Mouse (Mus musculus): ENCODE data around the gene Kmt2a. TPM values are rescaled to one million over a fixed set of nuclear protein-coding genes. Genes with fewer than 3 reads are reported as not detected.
A peak's percentile ranks its signal among the peaks of the same experiment; 100 is the strongest.

The Kmt2a gene
- total RNA-seq, 4 experiments from 2014 or later = 32.5 to 58.2 (median 41.4) TPM

DNA sequence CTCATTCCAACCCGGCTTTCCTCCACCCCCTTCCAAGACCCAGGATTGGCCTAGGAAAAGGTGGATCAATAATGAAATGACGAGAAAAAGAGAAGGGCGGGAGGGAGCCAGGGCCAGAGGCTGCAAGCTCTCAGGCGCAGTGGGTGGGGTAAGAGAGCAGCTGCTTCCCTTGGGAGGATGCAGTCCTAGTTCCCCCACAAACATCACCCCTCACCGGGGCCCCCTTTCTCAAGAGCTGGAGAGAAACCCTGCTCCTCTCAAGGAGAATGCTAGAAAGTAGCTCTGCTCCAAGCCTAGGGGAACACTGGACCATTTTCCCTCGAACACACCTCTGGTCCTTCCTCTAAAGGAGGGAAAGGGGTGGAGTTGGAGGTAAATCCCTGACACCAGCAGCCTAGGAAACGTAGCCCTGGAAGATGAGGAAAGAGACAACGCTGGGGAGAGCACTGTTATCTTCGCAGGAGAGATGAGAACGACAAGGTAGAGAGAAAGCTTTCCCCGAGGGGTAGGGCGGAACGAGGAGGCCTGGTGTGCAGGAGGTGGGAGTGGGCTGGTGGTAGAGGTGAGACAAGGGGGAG is 1.3 kb downstream of the Kmt2a start:
- DNase-seq = no peak

DNA sequence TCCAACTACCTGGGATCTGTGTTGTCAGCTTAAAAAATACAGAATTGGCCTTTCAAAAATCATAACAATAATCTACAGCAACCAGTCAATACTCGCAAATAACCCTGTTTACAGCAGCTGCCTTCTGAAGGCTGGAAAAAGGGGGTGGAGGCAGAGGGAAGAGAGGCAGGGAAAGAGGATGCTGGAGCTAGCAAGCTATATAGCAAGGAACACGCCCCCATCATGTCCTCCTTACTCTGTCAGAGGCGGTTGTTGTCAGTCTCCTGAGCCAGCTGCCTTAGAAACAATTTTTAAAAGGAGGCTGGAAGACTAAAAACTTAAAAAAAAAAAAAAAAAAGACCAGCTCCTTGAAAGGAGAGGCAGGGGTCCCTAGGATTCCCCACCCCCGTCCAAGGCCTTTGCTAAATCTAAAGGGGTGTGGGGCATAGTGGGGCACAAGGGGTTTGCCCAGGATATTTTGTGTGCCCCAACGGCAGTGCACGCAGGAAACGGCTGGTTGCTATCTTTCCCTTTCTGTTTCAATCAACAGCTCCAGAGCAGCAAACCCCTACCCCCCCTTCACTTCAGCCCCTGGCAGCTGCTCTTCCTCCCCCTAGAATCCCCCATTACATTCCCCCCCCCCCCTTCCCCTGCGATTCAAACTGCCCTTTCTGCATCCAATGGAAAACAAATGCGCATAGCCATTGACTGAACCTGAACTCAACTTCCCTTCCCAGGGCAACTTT is 2.2 kb downstream of the Kmt2a start:
- no peak for DNase-seq

DNA sequence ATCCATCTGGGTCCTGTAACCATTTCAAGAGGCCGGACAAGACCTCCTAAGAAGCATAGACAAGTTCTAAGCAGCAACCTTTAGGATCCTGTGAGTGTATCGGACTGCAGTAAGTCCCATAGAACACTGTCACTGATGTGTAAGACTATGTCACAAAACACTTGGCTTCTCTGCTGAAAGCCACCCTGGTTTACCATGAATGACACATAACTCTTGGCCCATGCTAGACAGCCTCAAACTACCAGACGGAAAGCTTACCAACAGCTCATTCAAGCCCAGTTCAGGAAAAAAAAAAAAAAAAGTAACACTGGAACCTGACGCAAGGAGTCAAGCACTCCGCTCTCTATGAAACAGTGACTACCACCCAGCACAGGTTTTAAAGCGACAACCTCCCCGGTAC is 3.4 kb downstream of the Kmt2a start:
- no peak for DNase-seq

DNA sequence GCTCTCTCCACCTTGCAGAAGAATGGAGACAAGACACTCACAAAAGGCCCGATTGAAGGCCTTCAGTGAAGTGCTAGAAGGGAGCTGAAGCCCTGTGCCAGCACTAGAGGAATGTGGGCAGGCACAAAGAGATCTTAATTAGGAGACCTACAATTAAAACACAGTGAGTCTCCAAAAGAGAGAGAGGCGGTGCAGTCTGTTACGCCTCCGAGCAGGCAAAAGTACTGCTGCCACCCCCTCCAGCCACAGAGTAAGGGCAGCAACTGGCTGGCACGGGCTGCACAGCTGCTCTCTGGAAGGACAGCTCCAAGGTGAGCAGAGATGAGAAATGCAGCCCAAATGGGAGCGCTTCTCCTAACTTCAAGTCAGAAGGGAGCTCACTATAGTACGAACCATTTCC is 5.6 kb downstream of the Kmt2a start:
- peak; percentile 57 for DNase-seq

DNA sequence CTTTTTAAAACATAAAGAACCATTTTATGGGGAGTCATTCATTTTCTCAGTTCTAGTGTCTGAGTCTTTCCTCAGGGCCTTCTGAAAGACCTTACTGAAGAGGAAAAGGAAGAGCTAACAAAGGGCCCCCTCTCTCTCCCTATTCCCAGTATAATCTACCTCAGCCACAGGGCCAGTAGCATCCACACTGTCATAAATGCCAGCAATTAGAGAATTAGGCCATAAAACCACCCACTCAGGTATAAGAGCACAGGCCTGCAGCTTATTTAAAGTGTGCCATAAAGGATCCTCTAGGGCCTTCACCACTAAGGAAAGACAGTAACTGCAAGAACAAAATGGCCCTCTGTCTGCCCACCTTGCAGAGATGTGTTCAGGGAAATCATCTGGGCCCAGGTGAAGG is 6.9 kb downstream of the Kmt2a start:
- DNase-seq = no peak

DNA sequence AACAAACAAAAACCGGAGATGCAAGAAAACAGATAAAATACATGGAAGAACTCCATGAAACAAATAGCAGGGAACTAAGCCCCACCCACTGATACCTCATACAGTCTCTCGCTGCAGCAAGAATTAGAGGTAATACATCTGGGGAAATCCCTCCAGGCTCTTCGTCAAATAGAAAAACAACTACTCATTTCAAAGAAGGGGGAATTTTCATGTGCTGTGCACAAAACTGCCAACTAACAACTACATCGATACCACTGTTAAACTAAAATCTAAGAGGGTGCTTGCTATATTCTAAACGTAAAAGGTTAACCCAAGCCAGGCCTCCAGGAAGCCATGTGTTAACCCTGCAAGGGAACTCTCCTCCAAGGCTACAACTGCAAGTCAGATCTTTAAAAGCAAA is 7.4 kb downstream of the Kmt2a start:
- no peak for DNase-seq

DNA sequence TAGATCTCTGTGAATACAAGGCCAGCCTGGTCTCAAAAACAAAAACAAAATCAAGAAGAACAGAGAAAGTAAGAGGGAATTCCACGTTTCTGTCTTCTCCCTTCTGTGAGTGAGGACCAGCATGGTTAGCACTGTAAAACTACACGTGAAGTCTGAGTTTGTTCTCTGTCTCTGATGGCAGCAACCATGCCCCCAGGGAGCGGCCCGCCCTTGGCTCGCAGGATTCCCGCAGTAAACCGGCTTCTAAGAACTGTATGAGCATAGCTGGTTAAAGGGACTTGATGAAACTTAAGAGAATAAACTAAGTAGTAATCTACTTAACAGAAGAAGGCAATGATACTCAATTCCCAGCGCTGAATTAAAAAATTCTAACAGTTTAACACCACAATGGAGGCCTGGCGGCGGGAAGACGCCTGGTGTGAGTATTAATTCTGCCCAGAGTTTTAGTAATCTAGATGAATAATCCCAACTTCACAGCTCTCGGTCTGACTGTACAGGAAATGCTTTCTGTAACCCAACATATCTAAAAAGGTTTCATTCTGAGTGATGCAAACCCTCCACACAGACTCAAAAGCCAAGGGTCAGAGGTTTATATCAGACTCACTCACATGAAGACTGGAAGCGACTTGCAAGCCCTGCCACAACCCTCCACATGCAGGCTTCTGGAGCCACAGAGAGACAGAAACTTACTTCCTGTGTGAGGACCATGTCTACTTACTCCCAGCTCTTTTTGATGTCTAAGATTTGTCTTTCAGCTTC is 12.6 kb downstream of the Kmt2a start:
- DNase-seq = no peak

DNA sequence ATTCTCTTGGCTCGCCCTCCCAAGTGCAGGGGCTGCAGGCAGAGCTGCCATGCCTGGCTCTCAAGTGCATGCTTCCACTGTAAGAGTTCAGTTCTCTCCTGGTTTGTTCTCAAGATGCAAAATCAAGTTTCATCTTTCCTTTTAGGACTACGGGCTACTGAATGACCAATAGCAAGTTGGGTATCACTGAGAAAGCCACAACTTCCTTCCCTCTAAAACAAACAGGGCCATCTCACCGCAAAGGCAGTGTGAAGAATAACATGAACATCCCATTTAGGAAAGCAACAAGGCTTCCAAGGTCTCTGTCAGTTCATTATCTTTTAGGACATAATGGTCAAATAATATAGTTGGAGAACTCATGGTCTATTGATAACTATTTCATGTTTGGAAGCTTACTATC is 13.4 kb downstream of the Kmt2a start:
- no peak for DNase-seq

DNA sequence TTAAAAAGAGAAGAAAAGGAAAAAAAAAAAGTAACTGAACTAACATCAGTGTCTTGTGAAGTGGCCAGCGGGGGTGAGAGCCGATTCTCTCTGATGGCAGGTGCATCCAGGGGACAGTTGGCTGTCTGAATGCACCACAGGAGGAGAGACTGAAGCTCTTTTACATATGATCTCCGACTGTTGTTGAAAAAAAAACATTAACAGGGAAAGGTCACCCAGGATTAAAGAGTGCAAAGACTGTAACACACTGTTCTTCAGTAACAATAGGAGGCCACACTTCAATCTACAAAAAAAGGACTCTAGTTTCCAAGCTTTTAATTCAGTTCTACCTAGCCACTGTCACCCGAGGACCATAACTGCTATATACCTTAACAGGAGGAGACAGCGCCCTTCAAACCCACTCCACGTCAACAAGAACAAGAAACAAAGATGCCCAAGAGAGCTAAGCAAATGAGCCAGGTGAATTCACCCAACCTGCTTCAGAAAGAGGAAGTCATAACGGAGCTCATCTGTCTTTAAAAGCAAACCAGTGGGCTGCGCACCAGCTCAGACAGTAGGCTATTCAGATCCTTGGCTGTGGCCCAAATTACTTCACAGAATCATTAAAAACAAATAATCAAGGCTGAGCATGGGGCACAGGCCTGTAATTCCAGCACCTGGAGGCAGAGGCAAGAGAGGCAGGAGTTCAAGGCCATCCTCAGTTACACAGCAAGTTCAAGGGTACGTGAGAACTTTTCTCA is 14.4 kb downstream of the Kmt2a start:
- no peak for DNase-seq

DNA sequence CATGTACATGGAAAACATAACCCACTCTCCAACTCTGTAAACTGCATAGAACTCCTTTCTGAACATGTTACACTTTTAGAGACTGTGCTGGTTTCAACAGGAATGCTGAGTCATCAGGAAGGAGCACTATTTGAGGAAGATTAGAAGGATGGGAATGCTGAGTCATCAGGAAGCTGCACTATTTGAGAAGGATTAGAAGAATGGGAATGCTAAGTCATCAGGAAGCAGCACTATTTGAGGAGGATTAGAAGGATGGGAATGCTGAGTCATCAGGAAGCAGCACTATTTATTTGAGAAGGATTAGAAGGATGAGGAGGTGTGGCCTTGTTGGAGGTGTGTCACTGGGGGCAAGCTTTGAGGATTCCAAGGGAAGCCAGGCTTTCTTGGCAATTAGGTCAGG is 20.0 kb downstream of the Kmt2a start:
- DNase-seq = no peak

DNA sequence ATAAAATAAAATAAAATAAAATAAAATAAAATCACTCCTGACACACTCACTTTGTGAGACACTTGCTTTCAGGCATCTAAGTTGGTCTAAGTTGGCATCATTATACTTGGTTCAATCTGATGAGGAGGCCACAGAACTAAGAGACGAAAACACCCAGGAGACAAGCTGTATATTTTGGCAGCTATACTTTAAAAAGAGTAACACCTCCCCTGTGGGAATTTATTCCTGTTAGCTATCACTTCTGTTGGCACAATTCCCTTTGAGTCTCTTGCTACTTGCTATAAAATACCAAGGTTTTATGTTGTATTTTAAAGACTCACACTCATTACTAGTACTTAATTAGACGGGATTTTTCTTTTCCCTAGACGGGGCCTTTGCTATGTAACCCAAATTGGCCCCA is 22.4 kb downstream of the Kmt2a start:
- no peak for DNase-seq

DNA sequence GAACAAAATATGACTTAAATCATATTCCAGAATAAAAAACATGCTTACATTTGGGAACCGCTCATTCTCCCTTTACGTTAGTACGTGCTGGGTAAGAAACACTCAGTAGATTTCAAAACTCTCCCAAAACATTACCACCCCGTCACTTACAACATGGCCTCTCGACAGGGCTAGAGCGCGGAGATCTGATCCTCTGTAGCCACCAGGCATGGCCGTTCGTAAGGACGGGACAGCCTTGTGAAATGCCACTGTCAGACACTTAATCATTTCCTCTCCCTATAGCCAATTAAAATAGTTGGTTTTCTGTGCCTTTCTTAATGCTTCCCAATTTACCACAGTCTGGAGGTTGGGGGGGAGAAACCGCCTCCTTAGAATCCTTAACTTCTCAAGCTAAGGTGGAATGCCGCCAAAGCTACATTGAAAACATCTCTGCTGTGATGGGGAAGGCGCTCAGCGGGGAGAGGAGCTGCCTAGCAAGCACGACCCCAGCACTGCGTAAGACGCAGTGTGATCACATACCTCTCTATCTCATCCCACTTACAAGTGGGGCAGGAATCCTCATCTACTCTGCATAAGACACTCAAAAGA is 23.6 kb downstream of the Kmt2a start:
- DNase-seq = no peak

DNA sequence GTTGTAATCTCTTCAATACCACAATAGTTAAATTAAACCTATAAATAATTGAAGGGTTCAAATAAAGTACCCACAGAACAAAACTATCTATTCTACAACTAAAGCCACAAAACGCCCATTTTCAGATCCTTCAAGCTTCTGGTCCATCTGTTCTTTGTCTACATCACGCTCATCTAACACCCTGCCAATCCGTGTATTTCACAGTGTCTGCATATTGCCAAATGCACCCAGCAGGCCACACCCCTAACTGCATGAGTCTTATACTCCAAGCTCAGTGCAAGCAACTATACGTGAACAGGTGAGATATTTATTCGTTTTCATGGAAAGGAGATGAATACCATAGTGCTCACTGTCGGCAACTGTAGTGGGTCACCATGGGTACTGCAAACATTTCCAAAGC is 25.9 kb downstream of the Kmt2a start:
- no peak for DNase-seq

DNA sequence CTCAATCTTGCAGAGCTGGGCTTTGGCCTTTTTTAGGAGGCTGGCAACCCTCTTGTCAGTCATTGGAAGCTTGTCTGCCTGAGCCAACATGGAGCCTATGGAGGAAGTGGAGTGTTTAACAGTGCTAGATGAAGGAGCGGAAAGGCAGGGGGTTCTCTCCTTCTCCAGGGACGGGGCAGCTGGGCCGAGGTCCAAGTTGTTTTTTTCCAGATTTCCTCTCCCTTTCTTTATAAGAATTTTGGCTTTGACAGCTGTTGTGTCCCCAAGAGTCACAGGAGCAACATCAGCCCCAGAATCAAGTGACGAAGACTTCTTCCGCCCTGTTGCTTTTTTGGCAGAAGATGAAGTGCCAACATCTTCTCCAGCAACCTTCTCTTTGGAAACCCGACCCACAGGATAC is 33.6 kb downstream of the Kmt2a start:
- DNase-seq = no peak

DNA sequence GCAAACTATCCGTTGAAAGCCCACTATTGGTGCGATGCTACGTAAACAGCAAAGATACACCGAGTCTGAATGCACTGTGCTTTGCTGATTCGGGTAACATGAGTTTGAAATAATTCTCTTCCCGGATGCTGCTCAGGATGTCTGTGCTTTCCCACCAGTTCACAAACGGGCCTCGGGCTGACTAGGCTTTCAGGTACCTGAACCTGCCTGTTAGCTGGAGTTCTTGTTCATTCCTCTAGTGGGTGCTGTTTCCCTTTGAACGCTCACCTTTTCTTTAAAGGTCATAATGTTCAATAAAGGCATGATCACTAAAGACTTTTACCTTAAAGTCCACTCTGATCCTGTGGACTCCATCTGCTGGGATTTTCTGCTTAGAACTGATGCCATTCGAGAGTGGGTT is 39.9 kb downstream of the Kmt2a start:
- DNase-seq = no peak

DNA sequence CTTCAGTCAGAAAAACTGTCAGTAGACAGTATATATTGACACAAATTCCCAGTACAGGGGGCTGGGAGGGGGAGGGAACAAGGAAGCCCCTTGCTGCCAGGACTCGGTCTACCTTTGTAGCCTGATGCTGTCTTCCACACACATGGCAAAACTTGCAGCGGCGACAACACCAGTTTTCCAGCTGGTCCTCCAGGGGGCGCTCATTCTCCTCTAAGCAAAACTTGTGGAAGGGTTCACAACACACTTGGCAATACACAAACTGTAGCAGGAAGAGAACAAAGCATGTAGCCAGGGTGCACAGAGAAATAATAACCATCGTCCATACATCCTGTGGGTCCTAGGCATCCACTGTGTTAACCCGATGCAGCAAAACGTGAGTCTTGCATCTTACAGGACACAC is 44.7 kb downstream of the Kmt2a start:
- peak; percentile 47 for DNase-seq

DNA sequence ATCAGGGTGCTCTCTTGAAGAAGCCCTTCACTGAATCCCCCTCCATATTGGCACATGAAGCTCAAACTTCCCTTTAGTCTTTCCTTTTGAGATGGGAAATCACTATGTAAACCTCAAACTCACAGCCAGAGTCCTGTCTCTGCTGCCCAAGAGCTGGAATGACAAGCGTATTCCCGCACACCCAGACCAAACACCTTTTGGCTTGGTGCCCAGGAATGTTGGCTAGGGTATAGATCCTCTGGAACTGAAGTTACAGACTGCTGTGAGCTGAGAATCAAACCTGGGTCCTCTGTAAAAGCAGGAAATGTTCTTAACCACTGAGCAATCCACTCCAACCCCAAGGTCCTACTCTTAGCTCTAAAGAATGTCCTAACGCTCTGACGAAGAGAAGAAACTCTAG is 48.7 kb downstream of the Kmt2a start:
- DNase-seq = no peak

DNA sequence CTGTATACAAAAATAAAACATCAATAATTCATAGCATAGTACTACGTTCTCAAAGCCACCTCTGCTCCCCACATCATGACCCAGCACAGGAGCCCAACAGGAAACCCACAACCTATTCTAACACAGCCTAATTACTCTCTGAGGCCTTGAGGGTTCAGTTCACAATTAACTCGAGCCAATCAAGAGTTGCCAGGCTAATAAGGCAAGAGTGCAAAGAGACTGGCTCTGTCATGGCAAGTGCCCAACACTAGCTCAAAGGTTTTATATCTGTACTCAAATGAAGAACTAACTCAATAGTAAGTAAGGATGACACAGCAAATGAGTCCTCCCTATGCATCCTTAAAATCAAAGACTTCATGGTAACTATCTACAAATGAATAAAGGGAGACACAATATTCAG is 50.6 kb downstream of the Kmt2a start:
- no peak for DNase-seq

DNA sequence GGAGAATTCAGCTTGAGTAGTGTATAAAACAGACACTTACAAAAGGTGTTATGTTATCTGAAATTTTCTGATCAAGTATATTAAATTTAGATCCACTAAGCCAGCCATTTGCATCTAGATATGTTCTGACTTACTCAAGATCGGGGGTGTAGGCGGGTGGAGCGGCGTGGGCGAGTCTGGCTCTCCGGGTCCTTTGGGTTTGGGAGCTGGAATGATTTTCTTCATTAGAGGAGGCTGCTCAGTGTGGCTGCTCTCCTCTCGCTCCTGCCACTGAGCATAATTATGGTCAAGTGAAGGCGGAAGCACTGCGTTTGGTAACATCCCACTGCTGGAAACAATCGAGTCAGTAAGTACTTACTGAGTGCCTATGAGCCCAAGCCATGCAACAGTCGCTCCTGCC is 52.2 kb downstream of the Kmt2a start:
- no peak for DNase-seq

DNA sequence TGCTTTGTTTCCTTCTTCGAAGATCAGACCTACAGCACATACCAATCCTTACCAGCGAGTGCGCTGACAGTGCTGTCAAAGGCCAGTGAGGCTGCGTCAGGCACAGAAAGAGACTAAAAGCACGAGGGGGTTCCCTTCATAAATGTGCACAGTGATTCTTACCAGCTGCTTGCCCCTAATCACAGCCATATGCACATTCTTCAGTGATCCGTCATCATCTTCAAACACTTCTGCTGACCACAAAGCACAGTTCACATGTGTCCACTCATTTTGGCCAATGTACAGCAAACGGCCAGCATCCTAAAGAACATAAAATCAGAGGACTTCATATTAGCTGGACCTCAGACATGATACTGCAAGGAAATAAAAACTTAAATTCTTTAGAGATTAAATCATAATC is 54.4 kb downstream of the Kmt2a start:
- no peak for DNase-seq

DNA sequence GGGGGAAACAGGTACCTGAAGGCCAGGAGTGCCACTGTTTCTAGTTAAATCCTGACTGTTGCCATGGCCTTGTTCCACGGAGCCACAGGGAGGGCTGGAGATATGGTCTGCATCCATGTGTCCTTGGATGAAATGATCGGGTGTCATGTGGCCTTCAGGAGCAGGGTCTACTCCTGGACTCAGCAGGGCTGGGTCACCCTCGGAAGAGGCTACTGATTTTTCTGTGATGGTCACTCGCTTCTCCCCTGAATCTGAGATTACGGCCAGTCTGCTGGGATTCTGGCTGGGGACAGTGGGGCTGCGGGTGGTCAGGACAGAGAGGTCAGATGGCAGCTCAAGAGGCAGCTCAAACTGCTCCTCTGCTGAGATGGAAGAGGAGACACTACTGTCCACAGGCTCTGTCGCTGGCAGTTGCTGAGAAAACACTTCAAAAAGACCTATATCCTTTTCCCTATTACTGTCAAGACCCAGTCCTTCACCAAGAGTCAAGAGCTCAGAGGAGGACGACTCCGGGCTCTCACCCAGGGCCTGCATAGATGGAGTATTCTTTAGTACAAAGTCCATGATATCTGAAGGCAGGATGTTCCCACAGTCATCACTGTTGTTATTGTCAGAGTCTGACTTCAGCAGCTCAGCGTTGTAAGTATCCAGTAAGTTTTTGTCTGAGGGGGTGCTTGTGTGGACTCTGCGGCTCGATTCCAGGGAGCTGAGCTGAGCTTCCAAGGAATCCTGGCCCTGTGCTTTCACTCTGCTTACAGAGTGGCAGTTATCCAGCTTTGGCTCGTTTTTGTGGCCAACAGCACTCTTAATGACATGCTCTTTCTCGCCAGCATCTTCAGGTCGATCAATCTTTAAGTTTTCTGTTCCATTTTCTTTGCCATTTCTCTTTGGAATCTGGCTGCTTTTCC is 60.9 kb downstream of the Kmt2a start:
- no peak for DNase-seq

DNA sequence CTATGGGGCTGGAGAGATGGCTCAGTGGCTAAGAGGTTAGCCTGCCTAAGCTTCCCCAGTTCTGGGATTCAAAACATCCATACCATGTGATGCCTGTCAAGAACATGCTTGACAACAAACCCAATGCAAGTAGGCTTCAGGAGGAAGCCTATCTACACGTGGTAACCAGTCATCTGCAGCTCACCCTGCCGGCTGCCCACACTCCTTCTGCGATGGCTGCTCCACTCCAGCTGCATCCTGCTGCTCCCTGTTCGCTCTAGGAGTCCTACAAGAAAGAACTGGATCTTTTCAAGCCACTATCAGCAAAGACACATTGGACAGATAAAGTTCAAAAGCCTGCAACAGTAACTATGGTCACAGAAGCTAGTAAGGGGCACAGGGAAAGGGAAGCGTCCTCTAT is 63.6 kb downstream of the Kmt2a start:
- DNase-seq = no peak

All from adrenal gland, adult 8-10 months (tissue).